Mouse (Mus musculus) kidney, postnatal 10 days (tissue): ENCODE results near the gene Zfp524.
A peak's percentile ranks its signal among the peaks of the same experiment; 100 is the strongest.

Experiments
- DNase-seq: peaks from one replicate; pipeline ENCODE4 v3.0.0; 2021; ENCODE audit warnings: mixed read lengths

The Zfp524 gene

GRCm38 (mm10) chr7:5052438-5052837 lies 38.2 kb downstream of the Zfp524 start:
- no peak for DNase-seq

GRCm38 (mm10) chr7:5052931-5053343 lies 38.7 kb downstream of the Zfp524 start:
- no peak for DNase-seq

- no peak for DNase-seq
These were observed 39.4 kb downstream of the Zfp524 start for GRCm38 (mm10) chr7:5053456-5054179.

GRCm38 (mm10) chr7:5056651-5057263 lies 42.5 kb downstream of the Zfp524 start:
- DNase-seq = peak; percentile 47

DNA sequence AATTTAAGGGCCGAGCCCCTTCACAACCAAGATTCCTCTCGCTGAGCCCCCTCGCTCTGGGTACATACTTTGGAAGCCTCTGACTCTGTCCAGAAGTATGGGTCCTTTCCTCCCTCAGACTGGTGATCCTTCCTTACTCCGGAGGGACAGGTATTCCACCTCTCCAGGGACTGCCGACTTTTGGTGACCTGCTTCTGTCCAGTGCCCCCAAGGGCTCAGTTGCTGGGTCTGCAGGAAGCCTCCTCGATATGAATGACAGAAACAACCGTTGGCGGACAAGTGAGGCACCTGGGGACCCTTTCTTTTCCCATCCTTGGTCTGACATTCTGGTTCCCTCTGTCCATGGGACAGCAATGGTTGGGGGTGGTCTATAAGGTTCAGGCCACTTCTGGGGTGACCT lies 43.2 kb downstream of the Zfp524 start:
- no peak for DNase-seq

- peak; percentile 33 for DNase-seq
These were observed 43.6 kb downstream of the Zfp524 start for GRCm38 (mm10) chr7:5057804-5058203.

GRCm38 (mm10) chr7:5058631-5059030 lies 44.4 kb downstream of the Zfp524 start:
- no peak for DNase-seq

GRCm38 (mm10) chr7:5059421-5059820 lies 45.2 kb downstream of the Zfp524 start:
- DNase-seq = no peak

DNA sequence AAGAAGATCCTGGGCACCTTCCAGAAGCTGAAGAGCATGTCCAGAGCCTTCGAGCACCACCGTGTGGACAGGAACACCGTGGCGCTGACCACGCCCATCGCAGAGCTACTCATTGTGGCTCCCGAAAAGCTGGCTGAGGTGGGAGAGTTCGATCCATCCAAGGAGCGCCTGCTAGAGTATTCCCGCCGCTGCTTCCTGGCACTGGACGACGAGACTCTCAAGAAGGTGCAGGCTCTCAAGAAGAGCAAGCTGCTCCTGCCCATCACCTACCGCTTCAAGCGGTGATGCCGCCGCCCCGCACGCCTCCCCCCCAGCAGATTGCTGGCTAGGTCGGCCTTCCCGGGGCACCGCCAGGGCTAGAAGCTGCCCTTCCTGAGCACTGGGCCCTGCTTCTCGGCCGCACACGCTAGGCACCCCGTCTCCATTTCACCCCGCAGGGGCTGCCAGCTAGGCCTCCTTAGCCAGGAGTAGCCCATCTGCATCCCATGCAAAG lies 46.1 kb downstream of the Zfp524 start:
- peak; percentile 90 for DNase-seq

- peak; percentile 99 for DNase-seq
These were observed 46.9 kb downstream of the Zfp524 start for GRCm38 (mm10) chr7:5060944-5061773.

- DNase-seq = peak; percentile 98
These were observed 47.7 kb downstream of the Zfp524 start, which contains the start of gene U2af2 for GRCm38 (mm10) chr7:5061774-5062359. Gene U2af2 (plus strand): TSS chr7:5062143.

- DNase-seq = peak; percentile 83
These were observed 48.3 kb downstream of the Zfp524 start for GRCm38 (mm10) chr7:5062360-5063001.

DNA sequence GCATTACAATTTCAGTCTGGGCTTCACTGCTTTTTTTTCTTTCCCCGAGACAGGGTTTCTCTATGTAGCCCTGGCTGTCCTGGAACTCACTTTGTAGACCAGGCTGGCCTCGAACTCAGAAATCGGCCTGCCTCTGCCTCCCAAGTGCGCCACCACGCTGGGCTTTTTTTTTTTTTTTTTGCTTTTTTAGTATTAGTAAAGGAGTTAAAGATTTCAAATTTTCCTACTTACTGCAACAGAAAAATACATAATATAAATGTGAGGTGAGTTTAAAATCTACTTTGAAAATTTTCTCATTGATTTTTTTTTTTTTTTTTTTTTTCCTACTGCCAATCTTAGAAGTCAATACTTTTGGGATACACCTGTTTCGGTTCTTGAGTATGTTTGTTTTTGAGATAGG lies 50.7 kb downstream of the Zfp524 start:
- no peak for DNase-seq
